Mouse (Mus musculus): ENCODE measurements around the gene Cenpx.

Gene Cenpx

DNA sequence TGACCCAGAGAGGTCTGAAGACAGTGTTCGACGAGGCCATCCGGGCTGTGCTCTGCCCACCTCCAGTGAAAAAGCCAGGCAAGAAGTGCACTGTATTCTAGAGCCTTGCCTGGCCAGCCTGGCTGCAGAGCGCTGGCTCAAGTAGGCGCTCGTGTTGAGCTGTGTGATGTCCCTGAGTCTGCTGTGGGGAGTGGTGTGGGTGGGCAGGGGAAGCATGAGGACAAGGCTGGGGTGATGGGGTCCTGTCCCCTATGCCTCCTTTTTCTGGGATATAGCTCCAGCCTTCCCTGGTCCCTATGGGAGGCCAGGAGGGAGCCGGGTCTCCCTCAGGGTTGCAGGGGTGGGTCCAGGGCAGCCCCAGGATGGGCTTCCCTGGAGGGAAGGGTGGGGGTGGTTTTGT is 10.0 kb upstream of the Cenpx start:
- DNase-seq (ENCODE audit: low read depth): no peak

DNA sequence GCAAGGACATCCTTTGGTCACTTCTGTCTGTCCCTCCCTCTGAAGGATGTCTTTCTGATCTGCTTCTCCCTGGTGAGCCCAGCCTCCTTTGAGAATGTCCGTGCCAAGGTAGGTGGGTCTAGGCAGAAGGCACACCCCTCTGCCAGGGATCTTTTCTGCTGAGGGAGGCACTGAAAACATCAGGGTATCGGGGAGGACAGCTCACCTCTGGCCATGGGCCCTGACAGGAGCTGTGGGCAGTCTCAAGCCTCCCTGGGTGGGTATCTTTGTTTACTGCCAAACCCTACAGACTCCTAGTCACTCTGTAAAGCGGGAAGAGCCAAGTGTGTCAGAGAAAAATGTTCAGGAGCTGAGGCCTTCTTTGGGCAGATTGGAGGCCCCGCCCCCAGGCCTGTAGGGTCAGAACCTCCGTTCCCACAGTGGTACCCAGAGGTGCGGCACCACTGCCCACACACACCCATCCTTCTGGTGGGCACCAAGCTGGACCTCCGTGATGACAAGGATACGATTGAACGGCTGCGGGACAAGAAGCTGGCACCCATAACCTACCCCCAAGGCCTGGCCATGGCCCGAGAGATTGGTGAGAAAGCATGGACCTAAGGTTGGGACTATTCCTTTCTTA is 9.3 kb upstream of the Cenpx start:
- no peak for DNase-seq (ENCODE audit: low read depth)

DNA sequence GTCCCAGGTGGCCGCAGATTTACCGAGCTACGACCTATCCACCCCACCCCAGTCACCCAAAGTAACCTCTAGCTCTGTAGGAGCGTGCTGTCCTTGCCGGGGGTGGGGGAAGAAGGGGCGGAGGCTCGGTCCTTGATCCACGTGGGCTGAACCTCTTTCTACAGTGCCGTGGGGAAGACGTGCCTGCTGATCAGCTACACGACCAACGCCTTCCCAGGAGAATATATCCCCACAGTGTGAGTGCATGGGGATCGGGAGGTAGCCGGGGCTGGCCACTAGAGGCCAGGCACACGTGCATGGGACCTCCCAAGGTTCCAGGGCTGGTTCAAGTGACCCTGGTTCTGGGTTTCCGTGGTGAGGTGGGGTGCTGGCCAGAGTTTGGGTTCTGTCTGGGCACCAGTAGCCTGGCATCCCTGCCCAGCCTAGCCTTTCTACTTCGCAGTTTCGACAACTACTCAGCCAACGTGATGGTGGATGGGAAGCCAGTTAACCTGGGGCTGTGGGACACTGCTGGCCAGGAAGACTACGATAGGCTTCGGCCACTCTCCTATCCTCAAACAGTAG is 8.6 kb upstream of the Cenpx start:
- DNase-seq (ENCODE audit: low read depth): no peak

DNA sequence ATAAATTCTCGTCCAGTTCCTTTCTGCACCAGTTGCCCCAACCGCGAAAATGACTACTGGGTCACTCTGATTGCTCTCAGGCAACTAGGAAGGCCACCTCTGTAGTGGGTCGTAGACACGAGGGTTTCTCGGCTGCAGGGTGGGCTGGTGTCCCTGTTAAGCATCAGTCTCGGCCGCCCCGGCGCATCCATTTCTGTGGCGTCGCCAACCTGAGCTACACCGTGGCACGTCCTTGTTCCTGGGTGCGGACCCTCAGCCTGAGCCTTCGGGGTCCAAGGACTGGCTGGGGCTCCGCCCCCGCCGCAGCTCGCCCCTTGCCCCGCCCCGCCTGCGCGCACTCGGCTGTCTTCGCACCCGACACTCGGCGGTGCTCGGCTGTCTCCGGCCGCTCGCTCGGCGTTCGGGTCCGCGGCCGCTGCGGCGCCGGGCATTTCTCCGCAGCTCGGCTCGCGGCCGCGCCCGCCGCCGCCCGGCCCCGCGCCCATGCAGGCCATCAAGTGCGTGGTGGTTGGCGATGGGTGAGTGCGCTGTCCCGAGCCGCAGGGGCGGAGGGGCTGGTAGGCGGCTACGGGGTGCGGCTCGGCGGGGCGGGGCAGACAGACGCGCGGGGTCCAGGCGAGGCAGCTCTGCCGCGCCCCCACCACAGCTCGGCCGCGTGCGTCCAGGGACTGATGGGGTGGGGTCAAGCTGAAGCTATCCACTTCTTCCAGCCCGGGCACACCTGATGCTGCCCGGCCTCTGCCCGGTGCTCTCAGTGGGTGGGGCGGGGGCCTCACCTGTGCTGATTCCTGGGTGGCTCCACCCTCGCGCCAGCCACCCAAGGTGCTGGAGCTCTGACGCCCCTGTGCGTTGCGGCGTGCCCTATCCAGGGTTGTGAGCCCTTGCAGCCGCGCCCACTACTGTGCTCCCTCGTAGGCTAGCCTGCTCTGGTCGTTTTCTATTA is 7.9 kb upstream of the Cenpx start, which contains the start of gene Rac3:
Gene Rac3, plus strand, starts transcription at position 347 of the 943 bp plus-strand sequence.
- DNase-seq (ENCODE audit: low read depth): no peak

DNA sequence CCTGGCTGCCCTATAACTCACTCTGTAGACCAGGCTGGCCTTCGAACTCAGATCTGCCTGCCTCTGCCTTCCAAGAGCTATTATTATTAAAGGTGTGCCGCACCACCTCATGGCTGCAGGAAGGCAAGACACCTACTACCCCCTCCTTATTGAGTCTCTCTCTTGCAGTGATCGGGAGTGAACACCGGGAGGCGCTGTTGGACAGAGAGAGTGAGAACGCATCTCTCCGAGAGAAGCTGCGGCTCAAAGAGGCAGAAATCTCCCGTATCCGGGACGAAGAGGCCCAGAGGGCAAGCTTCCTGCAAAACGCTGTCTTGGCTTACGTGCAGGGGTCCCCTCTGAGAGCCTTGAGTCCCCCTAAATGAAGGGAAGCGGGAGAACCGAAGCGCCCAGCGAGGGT is 6.9 kb upstream of the Cenpx start:
- peak; percentile 92 for DNase-seq (ENCODE audit: low read depth)

DNA sequence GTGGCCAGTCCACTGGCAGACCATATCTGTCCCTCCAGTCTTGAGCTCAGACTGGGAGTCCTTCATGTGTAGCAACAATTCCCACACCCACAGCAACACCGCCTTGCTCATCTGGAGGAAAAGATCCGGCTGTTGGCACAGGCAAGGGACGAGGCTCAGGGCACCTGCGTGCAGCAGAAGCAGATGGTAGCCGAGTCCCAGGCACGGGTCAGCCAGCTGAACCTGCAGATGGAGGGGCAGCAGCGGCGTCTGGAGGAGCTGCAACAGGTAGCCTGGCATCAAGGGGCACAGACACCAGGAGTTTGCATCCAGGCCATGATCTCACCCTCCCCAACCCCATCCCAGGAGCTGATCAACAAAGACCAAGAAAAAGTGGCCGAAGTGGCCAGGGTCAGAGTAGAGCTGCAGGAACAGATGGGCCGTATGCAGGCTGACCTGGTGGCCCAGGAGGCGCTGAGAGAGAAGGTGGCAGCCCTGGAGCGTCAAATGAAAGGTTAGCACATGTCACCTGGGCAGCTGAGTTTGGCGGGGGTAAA is 6.4 kb upstream of the Cenpx start:
- no peak for DNase-seq (ENCODE audit: low read depth)

DNA sequence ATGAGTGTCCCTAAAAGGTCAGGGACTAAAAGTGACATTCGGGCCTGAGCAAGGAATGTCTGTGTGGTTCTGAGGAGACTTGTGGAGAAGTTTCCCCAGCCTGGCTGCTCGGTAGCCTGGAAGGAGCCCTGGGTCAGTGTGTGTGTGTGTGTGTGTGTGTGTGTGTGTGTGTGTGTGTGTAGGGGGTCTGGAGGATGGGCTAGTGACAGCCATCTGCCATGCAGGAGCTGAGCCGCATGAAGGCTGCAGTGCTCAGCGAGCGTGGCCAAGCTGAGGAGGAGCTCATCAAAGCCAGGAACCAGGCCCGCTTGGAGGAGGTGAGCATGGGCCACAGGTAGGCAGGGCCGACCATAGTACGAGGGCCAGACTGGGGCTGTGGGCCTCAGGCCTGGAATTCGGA is 5.7 kb upstream of the Cenpx start:
- no peak for DNase-seq (ENCODE audit: low read depth)

DNA sequence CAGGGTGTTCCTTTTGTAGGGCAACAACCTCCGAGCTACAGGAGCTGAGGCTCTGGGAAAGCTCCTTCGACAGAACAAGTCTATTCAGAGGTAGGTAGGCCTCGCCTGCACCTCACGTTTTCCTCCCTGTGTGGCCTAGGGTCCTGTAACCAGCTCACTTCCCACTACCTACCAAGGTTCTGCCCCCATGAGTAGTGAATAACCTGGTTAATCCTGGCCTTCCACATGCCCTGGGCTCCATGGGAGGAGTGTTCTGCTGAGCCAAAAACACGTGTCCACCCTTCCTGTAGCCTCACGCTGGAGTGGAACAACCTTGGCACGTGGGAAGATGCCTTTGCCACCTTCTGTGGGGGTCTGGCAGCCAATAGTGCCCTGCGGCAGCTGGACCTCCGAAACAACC is 1.6 kb upstream of the Cenpx start:
- DNase-seq (ENCODE audit: low read depth): no peak

DNA sequence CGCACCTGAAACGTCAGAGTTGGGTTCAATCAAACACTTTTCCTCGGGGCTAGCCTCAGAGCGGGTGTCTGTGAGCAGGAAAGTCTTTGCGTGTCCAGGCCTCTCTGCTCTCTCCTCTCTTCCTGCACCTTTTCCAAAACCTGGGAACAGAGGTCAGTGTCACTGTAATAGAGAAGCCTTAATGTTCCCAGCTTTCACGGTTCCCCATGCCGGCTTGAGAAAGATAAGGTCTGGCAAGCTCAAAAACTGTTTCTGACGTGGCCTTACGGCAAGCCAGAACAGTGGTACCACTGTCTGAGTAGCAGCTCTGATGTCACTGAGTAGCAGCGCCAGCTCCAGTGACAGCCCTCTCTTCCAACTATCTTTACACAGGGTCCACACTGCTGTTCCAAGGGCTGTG is 1.0 kb upstream of the Cenpx start:
- DNase-seq (ENCODE audit: low read depth): no peak

DNA sequence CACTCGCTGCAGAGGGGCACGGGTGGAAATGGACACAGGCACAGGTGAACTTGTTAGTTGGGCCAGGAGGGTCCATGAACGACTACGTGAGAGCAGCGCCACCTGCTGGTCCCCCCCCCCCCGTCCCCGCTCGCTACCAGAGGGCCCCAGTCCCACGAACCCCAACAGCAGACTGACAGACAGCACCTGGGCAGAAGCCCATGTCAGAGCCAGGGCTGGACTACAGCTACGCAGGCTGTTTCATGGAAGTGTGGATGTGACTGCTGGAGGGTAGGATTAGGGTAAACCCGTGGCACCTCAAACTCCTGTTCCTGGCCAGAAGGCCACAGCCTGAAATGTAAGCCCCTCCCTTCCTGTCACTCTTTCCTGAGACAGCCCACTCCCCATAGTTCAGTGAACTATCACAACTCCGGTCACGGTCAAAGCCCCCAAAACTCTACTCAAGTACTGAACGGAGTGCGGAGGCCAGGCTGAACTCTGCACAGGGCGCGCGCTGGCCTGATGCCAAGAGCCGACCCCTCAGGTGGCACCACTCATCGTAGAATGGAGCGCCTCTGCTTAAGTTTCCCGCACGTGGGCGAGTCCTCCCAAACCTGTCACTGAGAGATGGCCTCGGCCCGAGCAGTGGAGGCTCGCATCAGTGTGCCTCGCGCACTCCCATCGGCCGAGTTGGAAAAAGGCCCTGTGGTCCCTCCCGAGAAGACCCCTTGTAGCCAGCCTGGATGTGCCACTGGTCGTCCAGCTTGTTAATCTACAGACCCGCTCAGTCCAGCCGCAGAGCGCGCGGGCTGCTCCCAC is 568 bp downstream of the Cenpx start:
- DNase-seq (ENCODE audit: low read depth): peak; percentile 55

DNA sequence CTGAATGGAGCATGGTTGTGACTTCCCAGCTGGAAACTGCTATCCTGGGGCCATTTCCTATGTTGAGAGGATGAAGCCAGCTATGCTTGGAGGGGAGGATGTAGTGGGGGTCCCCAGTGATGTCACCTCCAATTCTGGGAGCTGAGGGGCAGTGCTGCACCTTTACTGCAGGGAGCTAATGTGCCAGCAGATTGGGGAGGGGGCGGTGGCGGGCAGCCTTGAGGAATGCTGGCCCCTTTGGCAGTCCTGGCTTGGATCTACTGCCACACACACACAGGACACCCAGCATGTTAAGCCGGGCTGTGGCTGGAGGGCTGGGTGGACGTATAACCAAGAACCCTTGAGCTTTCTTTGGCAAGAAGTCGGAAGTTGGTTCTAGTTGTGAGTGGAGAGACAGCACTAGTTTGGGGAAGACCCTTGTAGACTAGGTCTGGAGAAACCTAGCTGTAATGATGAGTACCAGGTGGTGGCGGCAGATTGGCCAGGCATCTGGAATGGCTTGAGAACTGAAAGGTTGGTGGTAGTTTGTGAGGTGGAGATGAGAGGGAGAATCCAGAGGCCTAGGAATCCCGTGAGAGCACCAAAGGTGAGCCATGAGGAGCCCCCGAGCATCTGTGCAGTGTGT is 1.4 kb downstream of the Cenpx start:
- no peak for DNase-seq (ENCODE audit: low read depth)

DNA sequence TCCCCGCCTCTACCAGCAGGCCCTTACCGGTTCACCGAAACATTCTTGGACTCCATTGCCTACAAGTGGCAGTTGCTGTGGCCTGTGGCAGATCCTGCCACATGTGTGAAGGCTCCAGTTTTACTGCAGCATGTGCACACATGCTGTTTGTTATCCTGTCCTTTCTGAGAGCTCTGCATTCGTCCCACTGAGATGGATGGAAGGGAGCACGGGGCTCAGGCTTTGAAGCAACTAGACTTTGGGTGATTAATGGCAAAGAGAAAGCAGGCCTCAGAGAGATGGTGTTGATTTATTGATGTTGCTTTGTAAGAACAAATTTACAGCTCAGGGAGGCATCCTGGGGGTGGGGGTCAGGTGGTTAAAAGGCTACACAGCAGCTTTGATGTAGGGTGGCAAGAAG is 2.9 kb downstream of the Cenpx start:
- DNase-seq (ENCODE audit: low read depth): no peak

DNA sequence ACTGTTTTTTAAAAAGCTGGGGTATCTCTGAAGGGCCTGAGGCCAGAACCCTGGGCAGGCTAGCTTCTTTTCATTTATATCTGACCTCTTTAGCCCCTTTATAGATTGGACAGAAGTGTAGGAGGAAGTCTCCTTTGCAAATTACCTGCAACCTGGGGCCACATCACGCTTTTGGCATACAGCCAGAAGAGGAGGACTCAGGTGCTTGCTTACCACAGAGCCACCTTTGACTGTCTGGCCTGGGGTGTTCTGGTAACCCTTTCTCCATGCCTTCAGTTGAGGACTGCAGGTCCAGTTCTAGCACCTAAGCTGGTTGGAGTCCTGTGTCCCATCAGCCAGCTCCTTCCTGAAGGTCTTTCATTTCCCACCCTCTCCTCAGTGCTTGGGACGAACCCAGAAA is 4.0 kb downstream of the Cenpx start:
- no peak for DNase-seq (ENCODE audit: low read depth)

DNA sequence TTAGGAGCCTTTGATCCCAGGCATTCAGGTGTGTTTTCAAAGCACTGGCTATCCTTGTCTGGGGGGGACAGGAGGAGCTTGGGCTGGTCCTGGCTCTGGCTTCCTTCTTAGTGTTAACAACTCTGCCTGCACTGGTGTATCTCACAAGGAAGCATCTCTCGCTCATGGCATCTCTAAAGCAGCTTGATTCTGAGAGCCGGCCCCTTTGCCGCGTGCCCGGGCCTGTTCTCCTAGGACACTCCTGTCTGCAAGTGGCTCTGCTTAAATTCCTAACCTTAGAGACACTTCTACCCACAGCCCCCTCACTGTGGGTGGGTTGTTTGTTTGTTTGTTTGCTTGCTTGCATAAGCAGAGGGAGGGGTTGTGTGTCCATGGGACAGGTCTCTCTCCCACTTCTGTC is 5.6 kb downstream of the Cenpx start:
- no peak for DNase-seq (ENCODE audit: low read depth)

DNA sequence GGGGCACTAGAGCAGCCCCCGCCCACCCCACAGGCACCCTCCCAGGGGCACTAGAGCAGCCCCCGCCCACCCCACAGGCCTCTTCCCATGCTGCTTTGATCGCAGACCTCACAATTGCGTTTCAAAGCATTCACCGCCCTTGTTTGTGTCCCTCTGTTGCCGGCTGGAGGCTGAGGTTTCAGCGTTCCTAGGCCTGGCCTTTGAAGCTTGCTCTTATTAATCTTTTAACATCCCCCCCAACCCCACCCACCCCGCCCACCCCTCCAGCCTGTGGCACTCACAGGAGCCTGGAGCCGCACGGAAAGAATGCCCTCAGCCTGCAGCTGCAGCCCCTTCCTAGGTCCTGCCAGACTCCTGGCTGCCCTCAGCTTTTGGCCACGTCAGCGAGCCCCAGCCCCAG is 6.3 kb downstream of the Cenpx start:
- no peak for DNase-seq (ENCODE audit: low read depth)

DNA sequence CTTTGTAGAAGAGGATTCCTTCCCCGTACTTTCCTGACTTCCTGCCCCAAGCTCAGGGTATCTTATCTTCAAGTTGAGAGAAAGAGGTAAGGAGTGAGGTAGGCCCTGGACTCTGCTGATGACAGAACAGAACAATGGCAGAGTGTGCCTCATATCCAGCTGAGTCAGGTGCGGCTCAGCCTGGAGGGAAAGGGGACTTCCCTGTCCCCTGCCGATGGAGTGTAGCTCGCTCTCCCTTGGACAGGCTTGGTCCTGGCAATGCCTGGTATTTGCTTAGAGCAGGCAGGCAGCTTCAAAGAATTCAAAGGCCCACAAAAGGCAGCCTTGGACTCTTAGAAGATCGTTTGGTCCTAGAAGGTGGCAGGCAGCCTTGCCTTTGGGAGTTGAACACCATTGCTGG is 7.4 kb downstream of the Cenpx start:
- no peak for DNase-seq (ENCODE audit: low read depth)

DNA sequence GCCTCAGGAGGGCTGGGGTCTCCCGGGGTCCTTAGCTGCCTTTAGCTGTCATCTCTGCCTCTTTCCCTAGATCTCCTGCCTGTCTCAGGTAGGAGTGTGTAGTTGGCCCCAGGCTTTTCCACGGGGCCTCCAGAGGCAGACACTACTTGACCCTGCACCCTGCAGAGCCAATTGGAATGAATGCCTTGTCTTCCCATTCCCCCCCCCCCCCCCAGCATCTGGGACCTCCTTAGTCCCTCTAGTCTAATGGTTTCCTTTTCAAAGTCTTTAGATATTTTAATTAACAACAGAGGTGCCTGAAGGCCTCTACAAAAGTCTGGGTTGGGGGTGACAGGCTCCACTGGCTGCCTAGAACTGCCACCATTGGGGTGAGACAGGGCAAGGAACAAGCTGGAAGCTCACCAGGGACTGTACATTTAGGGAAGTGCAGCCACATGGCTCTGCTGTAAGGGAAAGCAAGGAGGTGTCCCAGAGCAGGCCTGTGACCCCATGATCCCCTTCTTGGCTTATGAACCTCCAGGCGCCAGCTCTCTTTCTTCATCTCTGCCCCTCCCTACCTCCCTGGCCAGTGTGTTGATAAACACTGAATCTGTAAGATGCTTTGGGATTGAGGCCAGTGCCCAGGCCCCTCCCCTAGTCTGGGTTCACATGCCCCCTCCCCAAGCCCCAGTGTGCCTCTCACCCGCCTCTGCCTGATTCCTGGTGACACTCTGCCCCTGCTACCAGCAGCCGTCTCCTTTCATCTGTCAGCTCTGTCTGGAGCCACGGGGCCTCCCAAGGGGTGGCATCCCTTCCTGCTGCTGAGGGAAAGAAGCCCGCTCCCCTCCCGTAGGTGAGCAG is 8.8 kb downstream of the Cenpx start:
- DNase-seq (ENCODE audit: low read depth): no peak

DNA sequence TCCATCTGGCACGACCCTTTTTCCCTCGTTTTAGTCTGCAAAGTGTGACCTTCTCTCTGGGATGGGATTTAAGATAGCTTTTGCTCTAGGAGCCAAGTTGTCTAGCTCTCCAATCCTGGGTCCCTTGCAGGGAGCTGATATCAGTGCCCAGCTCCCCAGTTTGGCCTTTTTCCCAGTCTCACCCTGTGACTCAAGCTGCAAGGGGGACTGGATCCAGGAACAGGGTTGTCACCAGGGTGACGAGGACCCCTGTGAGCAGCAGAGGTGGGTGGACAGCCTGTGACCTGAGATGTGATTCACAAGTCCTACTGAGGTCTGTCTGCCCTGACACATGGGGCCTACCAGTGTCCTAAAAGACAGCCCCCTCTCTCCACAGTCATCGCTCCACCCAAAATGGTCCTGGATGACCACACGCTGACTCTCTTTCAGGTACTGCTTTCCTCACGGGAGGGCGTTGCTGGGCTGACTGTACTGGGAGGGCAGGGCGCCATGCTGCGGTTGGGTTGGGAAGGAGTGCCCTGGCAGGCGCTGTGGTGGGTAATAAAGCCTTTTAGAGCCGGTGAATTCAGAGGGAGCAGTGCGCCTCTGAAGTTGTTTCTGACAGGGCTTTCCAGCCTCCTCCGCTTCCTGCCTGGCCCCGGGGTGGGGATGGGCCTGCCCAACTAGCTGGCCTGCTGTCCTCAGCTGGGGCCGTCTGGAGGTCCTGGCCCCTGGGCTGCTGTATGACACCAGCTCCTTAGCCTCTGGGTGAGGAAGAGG is 9.7 kb downstream of the Cenpx start:
- DNase-seq (ENCODE audit: low read depth): no peak

DNA sequence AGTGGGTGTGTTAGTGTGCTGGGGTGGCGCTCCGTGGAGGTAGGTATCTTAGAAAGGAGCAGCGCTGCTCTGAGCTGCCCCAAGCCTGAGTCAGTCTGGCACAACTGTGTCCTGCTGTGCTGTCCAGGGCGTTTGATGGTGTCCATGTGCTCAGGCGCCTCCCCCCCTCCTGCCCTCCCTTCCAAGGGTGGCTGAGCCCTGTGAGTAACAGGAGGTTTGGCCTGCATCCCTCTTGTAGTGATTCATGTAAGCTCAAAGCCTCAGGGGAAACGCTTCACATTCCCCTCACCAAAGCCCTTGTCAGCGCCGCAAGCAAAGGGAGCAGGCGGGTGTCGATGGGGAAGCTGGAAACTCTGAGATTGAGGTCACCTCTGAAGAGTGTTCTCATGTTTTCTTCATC is 15.8 kb downstream of the Cenpx start:
- no peak for DNase-seq (ENCODE audit: low read depth)

DNA sequence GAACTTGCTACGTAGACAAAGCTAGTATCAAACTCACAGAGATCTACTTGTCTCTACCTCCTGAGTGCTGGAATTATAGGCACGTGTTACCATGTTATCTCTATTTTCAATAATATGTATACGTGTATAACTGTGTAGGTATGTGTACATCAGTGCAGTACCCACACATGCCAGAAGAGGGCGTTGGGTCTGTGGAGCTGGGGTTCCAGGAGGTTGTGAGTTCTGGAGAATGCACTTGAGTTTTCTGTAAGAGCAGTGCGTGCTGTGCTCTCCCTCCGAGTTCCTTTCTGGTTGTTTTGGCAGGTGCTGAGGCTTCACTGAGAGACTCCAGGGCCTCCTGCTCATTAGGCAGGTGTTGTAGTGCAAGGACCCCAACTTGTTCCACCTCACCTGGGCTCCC is 17.0 kb downstream of the Cenpx start:
- DNase-seq (ENCODE audit: low read depth): no peak

Measured in c-Kit-positive CD71-positive TER-119-negative erythroid progenitor cells, embryonic 14.5 days (primary cell).